Mouse (Mus musculus): ENCODE results near the gene Abl1. TPM values are rescaled to one million over a fixed set of nuclear protein-coding genes. Genes with fewer than 3 reads are reported as not detected.

Abl1 gene
- polyA plus RNA-seq, 1 experiment = 39.5 TPM

DNA sequence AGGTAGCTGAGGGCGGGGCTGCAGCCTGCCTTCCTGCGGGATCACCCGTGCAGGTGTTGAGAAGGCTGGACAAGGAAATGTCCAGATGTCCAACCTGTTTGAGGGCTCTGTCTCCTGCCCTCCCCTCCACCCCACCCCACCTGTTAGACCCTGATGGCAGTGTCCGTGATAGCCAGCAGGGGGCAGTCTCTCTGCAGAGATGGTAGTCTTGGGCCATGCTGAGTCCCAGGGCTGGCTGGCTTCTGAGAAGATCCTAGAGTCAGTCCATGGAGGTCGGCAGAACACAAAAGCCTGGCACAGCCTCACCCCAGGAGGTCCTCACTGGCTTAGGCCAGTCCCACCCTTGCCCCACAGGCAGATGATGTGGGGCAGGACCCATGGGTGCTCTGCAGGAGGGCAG lies 127.2 kb downstream of the Abl1 start:
- DNase-seq (ENCODE audit: extremely low spot score in 1 of 2, low spot score in 1 of 2) = peak in 1 of 2 experiments; percentile 82

DNA sequence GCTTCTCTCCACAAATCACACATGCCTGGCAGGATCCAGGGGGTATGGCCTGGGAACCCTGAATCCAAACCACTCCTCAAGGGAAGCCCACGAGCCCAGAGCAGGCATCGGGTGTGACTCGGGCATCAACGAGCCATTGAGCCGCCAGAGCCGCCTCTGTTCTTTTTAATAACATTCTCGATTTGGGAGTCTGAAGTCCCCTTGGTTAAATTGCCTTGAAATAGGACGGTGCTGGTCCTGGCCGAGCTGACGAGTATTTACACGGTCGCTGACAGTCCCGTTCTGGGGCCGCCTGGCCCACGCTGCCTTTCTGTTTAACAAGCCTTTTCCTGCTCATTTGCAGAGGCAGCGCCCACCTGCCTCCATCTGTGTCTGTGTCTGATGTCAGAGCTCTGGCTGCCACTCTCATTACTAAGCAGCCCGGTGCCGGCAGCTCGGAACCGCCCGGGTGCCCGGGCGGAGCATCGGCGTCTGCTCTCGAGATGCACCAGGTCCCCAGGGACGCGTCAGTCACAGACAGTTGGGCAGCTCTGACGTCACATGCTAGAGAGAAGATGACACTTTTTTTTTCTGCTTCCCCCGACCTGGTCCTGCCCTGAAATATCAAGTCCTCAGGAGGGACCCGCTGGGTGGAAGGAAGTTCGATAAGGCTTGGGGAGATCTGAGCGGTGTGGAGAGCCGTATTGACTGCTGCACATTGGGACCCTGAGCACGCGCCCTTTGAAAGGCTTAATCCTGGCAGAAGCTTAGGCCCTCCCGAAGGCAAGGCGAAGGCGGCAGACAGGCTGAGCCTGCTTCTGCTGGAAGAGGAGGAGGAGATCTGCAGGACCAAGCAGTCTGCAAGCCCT lies 134.6 kb downstream of the Abl1 start:
- peak; percentile 52 to 83 for DNase-seq (ENCODE audit: extremely low spot score in 1 of 2, low spot score in 1 of 2)

DNA sequence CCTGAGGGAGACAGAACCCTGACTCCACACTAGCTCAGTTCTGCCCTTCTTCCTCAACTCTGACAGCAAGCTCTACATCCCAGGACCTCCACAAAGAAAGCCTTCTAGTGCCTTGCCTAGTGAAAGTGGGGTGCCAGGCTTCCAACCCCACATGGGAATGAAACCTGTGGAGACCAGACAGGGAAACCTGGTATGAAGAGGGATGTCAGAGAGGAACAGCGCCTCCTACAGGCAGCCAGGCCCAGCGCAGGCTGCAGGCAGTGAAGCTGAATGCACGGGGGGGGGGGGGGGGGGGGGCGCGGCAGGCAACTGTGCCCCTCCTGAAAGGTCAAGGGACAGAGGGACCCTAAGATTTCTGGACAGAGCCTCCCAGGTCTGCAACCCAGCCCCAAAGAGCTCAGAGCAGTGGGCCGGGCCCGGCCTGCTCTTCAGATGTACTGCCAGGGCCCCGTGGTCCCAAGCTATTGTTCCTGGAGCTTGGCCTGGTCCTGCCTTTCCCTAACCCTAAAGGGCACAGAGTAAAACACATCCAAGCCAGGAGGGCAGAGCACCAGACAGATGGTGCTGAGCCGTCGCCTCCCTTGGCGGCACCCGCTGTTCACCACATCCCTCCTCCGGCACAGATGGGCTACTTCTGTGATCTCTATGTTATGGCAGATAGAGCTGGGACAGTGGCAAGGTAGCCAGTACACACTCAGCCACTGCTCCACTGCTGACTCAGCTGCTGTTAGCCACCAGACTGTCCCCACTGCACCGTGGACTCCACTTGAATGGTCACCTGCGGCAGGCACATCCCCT lies 136.0 kb downstream of the Abl1 start:
- peak in 1 of 2 experiments; percentile 35 for DNase-seq (ENCODE audit: extremely low spot score in 1 of 2, low spot score in 1 of 2)

DNA sequence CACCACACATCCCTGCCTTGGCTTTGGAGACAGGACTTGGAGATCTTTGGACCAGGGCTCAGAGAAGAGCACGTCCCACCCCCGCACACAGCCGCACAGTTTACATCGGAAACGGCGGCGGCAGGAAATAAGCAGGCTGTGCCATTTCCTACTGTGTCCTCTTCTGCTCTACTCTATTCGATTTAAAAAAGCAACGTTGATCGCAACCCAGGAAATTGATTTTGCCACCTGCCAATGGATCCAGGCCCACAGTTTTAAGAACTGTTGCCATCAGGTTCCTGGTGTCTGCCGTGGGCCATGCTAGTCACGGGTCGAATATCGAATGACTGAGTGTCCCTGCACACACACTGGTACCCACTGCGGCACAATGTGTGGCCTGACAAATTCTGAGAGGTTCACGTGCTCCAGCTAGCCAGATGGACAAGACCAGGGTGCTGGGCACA lies 137.3 kb downstream of the Abl1 start:
- no peak for DNase-seq (ENCODE audit: extremely low spot score in 1 of 2, low spot score in 1 of 2)

DNA sequence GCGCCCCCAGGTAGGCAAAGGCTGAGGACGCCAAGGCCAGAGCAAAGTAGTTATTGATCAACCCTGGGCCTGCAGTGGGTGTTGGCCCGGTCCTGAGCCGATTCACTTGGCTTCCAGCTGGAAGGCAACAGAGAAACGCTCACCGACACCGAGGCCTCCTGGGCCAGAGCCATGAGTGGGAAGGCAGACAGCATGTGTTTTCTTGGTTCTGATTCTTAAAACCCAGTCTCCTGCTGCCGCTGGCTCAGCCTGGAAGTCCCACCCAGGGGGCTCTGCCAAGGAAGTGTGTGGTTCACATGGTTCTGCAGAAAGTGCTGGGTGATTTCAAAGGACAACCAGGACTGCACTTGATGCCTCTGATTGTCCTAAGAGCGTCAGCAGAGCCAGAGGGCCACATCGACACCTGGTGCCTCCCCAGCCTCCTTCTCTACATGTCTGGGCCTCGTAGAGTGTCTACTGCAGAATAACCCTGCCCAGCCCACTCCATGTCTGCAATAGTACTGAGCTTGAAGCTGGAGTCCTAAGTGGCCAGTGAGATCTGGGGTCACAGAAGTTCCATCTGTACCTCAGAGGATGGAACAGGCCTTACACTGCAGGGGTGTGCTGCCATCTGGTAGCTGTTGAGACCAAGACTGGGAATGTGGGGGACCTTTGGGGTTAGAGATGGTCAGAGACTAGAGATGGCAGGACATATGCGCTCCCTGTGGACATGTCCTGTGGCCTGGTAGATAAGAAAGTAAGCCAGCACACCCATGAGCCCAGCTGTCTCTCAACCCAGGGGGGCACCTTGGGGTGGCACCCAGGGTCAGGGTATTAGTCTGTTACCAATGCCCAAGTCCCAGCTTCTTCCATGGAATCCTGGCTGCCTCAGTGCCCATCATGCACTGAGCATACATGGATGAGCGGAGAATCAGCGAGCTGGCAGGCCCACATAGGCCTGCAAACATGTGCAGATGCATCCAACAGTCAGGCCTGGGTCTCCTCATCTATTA lies 138.2 kb downstream of the Abl1 start:
- DNase-seq (ENCODE audit: extremely low spot score in 1 of 2, low spot score in 1 of 2) = peak in 1 of 2 experiments; percentile 47

DNA sequence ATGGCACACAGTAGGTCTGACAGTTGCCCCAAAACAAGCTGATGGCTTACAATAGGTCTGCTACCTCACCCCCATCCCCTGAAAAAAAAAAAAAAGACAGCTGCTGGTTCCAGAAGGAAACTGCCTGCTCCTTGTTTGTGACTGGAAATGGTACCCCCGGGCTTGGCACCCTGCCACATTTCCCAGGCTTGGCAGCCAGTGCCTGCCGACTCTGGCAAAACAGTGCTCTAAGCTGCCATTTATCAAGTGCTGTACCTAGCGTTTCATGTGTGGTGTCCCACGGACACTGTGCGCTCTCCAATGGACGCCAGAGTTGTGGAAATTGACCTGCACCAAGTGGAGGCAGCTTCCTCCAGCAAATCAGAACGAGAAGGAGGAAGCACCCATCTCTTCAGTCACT lies 139.7 kb downstream of the Abl1 start:
- DNase-seq (ENCODE audit: extremely low spot score in 1 of 2, low spot score in 1 of 2) = peak in 1 of 2 experiments; percentile 63

DNA sequence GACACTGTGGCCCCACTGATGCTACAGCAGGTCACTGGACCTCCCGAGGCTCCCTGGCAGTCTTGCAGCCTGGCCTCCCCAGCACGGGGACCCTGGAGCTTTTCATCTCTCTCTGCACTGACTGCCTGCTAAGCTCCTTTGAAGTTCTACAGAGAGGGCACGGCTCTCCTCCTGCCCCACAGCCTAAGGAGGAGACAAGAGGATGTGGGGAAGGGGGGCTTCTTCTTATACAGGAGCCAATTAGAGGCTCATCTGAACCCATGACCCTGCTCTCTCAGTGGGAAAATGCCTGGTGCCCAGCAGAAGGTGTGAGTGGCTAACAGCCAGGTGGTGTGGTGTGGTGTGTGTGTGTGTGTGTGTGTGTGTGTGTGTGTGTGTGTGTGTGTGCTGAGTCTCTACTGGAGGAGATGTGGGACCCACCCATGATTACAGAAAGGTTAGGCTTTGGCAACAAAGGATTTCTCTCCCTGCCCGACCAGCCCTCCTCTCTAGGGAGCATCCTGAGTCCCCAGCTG lies 140.2 kb downstream of the Abl1 start:
- no peak for DNase-seq (ENCODE audit: extremely low spot score in 1 of 2, low spot score in 1 of 2)

DNA sequence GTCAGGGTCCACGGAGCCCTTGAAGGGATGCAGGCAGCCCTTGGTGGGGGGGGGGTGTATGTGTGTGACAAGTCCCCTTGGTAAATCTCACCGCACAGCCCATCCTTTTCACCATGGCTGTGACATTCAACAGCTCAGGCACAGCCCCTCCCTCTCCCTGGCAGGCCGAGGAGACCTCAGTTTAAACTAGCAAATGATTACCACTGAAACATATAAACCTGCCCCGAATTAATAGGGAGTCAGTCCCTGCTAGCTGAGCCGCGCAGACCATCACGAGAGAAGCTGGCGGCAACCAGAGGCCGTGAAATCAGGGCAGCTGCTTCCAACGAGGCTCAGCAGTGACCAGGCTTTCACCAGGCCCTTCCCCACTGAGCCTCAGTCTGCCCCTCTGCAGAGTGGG lies 147.9 kb downstream of the Abl1 start:
- no peak for DNase-seq (ENCODE audit: extremely low spot score in 1 of 2, low spot score in 1 of 2)

DNA sequence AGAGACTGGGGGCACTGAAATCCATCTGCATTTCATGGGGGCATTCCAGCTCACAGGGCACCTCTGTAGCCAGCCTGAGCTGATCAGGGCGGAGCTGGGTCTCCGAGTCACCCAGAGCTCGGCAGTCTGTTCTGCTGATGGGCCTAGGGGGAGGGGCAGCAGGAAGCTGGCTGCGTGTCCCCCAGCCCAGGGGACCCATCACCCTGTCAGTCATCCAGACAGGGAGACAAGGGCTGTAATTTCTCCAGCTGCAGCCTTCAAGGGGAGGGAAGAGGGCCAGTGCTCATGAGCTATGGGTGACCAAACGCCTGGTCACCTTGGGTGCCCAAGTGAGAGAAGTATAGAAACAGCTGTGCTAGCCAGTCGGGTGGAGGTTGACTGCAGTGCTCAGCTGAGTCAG lies 148.8 kb downstream of the Abl1 start:
- no peak for DNase-seq (ENCODE audit: extremely low spot score in 1 of 2, low spot score in 1 of 2)

DNA sequence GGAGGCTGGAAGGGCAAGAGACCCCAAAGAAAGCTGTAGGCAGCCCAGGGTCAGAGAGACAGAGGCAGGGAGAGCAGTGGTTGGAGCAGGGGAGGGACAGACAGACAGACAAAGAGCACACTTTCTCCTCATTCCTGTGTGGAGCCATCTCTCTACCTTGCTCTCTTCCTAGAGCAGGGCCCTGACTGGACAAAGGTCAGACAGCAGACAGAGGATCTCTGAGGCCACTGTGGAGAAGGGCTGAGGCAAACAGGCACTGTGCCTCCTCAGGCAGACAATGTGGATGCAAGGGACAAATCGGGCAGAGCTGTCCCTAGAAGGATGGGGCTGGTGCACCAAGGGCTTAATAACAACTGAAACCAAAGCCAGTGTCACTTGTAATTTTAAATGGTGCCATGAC lies 150.7 kb downstream of the Abl1 start:
- DNase-seq (ENCODE audit: extremely low spot score in 1 of 2, low spot score in 1 of 2) = no peak

DNA sequence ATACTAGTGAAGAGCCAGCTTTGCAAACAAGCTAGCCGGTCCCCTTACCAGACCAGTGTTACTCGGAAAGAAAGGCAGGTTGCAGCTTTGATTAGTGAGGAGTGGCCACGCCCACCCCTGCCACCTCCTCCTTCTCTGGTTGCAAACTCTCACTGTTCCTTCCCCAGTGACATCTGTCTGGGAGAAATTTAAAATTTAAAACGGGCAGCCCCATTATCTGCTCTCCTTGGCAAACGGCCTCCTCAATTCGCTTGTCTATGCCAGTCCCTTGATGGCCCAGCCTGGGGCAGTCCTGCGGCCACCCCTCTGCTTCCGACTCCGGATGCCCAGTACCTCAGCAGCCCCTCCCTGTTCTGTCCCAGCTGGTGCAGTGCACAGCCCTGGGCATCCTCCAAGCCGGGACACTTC lies 156.6 kb downstream of the Abl1 start:
- no peak for DNase-seq (ENCODE audit: extremely low spot score in 1 of 2, low spot score in 1 of 2)

DNA sequence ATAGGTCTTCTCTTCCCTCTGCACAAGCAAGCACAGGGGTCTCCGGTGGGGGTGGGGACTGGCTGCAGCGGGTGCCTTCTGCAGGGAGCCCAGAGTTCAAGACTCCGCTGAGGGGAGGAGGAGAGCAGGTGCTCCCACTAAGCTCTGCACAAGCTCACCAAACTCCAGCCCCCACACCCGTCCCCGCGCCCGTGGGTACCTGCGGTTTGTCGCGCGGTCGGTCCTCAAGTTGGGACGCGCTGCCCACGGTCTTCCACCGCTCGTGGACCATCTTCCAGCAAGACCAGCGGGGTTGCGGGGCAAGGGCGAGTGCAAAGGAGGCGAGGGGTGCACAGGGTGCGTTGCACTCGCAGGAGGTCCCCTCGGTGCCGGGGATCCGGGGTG lies 157.3 kb downstream of the Abl1 start:
- no peak for DNase-seq (ENCODE audit: extremely low spot score in 1 of 2, low spot score in 1 of 2)

DNA sequence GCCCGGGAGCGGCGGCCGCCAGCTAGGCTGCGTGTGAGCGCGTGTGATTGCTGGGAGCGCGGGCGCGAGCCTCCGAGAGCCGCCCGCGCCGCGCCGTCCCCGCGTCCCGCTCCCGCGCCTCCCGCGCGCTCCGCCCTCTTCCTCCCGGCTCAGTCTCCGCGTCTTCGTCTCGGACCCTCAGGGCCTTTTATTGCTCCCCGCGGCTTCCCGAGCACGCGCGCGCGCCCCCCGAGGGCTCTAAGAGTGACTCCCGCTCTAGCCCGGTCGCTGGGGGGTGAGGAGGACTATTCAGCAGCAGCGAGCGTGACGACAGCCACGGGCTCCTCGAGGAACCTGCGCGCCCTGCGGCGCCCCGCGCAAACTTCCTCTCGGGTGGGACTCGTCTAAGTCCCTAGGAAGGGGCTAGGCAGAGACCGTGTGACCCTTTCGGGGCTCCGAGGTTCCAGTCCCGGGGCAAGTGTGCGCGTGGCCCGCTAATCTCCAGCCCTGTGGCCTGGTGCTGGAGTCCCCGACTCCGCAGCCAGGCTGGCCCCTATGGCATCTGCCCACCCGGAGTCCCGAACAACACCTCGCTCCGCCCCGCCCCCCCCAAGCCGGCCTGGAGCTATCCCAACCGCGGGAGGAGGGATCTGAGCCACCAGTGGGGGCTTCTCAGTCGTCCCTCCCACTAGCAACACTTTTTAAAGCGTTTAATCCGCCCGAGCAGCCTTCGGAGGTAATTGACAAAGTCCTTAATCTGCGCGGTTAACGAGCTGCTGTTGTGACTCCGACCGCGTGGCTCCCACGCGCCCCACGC lies 157.9 kb downstream of the Abl1 start, which contains the start of gene Fibcd1:
TSS of gene Fibcd1 (minus strand) at position 110 of the 796 bp plus-strand sequence.
- peak in 1 of 2 experiments; percentile 27 for DNase-seq (ENCODE audit: extremely low spot score in 1 of 2, low spot score in 1 of 2)

DNA sequence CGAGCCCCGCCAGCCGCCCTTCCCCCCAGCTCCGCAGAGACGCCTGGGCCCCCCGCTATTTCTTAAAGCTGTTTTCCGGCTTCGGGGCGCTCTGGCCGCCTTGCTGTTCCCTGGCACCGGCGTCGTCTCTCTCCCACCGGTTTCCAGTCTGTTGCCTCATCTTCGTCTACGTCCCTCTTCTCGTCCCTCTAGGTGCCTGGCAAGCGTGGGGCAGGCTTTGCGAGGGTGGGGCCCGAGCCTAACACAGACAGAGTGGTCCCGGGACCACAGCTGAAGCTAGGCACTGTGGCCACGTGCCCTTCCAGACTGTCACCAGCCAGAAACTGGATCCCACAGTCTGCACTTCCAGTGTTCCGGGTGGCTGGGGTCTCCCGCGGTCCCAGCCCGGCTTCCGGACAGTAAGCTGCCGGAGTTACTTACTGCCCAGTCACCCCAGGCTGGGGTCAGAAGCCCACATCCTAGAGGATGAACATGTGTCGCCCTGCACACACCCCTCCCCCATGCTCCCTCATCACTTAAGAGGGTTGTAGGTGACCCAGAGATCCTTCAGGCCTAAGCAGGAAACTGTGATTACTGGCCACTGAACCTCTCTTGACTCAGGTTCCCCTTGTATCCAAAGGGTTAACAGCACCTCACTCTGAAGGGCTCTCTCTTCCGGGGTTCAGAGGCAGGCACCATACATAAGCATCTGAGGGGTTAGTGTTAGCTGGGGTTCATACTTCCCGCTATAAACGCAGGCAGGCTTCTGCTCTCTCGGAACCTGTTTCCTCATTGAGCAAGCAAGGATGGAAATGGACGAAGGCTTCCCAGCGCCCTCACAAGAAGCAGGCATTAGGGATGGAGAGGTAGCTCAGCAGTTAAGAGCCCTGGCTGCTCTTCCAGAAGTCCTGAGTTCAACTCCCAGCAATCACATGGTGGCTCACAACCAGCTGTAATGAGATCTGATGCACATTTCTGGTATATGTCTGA lies 158.8 kb downstream of the Abl1 start:
- no peak for DNase-seq (ENCODE audit: extremely low spot score in 1 of 2, low spot score in 1 of 2)

DNA sequence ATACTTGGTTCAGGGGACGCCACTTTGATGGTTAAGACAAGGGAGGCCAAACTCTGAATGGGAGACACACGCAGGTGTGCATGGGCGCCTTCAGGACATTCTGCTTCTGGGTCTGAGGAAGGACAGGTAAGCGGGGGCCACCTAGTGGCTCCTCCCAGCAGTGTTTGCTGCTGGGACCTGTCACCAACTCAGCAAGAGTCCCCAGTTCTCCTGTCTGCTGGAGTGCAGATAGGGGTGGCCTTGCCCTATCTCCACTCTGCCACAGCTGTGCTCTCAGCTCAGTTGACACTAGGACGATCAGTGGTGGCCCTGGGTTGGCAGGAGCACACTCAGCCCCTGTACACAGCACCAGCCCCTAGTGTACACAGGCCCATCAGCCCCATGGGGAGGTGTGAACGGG lies 159.7 kb downstream of the Abl1 start:
- no peak for DNase-seq (ENCODE audit: extremely low spot score in 1 of 2, low spot score in 1 of 2)

DNA sequence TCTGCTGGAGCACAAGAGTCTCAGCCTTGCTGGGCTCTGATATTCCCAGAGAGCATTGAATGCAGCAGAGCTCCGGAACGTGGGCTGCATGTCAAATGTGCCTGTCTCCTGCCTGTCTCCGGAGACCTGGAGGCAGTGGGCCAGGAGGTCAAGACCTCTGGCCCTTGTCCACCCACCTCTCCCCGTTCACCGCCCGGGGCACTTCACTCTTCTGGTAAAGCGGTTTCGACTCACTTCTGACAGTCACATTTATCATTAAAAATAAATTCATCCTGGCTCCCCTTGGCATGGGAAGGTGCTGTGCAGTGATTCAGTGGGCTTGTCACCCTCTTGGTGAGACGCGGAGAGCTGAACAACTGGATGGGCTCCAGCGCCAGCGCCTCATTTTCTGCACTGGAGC lies 162.0 kb downstream of the Abl1 start:
- peak in 1 of 2 experiments; percentile 25 for DNase-seq (ENCODE audit: extremely low spot score in 1 of 2, low spot score in 1 of 2)

Data from frontal cortex, adult 2 months (tissue).